Mouse (Mus musculus) kidney, adult 2 months (tissue): ENCODE data around the gene Herc2.

ENCODE experiments used
- CTCF ChIP-seq: fragments of 200-500 bp; conservative IDR thresholded peaks from 2 replicates; pipeline ENCODE4 v1.5.1; 2011; ENCODE audit warnings: low read depth, mild to moderate bottlenecking, control low read depth, low read length, moderate library complexity, mixed read lengths; ENCODE audit not compliant: insufficient read depth, insufficient read length
- POLR2A ChIP-seq: fragments of 200-500 bp; IDR thresholded peaks from one replicate; pipeline ENCODE4 v1.6.1; 2011; ENCODE audit warnings: low read depth, low read length, control low read depth

- TF ChIP-seq POLR2A (no peak), CTCF (no peak)
Measured at GRCm38 (mm10) chr7:56168713-56169112, 118.7 kb downstream of the Herc2 start.
